Mouse (Mus musculus) myocyte (in vitro differentiated cells): Measurements from ENCODE around the gene Abcc4. TPM values are rescaled to one million over a fixed set of nuclear protein-coding genes. Genes with fewer than 3 reads are reported as not detected.

ENCODE experiments used
- H3K27me3 ChIP-seq: one replicate; pipeline ENCODE4 v1.6.1; 2011; ENCODE audit not compliant: control insufficient read depth, insufficient read depth, insufficient read length
- H3K36me3 ChIP-seq: one replicate; pipeline ENCODE4 v1.6.1; 2011; ENCODE audit not compliant: control insufficient read depth, insufficient read depth
- H3K4me2 ChIP-seq: one replicate; pipeline ENCODE4 v1.6.1; 2011; ENCODE audit warnings: low read depth, control low read depth
- H3K4me3 ChIP-seq: one replicate; pipeline ENCODE4 v1.5.1; 2011; ENCODE audit warnings: mild to moderate bottlenecking, control low read depth, moderate library complexity
- H3K79me2 ChIP-seq: one replicate; pipeline ENCODE4 v1.6.1; 2011; ENCODE audit not compliant: control insufficient read depth, insufficient read depth
- H3ac ChIP-seq: one replicate; pipeline ENCODE4 v1.6.1; 2011; ENCODE audit not compliant: control insufficient read depth, insufficient read length
- CEBPB ChIP-seq: IDR thresholded peaks from 2 replicates; pipeline ENCODE4 v1.6.1; 2011; ENCODE audit warnings: mild to moderate bottlenecking, moderate library complexity; ENCODE audit not compliant: poor library complexity, insufficient read depth, severe bottlenecking
- E2F4 ChIP-seq: IDR thresholded peaks from one replicate; pipeline ENCODE4 v1.6.1; 2011; ENCODE audit warnings: mild to moderate bottlenecking, control low read depth, moderate library complexity; ENCODE audit not compliant: insufficient read depth
- MAX ChIP-seq: IDR thresholded peaks from one replicate; pipeline ENCODE4 v1.6.1; 2011; ENCODE audit warnings: low read depth, mild to moderate bottlenecking, control low read depth
- MYOD1 ChIP-seq, 3 experiments: IDR thresholded peaks; one replicate each; pipeline ENCODE4 v1.6.1; 2011; ENCODE audit warnings: control low read depth in 2 of 3, low read depth in 2 of 3, mild to moderate bottlenecking in 2 of 3, moderate library complexity in 1 of 3; ENCODE audit not compliant: insufficient read length in 2 of 3, control insufficient read depth in 1 of 3
- MYOG ChIP-seq, 3 experiments: IDR thresholded peaks; one replicate each; pipeline ENCODE4 v1.6.1; 2011; ENCODE audit warnings: control low read depth in 2 of 3, low read depth in 2 of 3, mild to moderate bottlenecking in 2 of 3; ENCODE audit not compliant: insufficient read length in 2 of 3, control insufficient read depth in 1 of 3, insufficient read depth in 1 of 3
- POLR2A ChIP-seq: IDR thresholded peaks from one replicate; pipeline ENCODE4 v1.6.1; 2011; ENCODE audit warnings: low read depth, mild to moderate bottlenecking, control low read depth, moderate library complexity; ENCODE audit not compliant: insufficient read length
- POLR2AphosphoS2 ChIP-seq: IDR thresholded peaks from one replicate; pipeline ENCODE4 v1.6.1; 2011; ENCODE audit warnings: low read depth, control low read depth; ENCODE audit not compliant: insufficient read length
- REST ChIP-seq: IDR thresholded peaks from one replicate; pipeline ENCODE4 v1.6.1; 2011; ENCODE audit warnings: mild to moderate bottlenecking, control low read depth, moderate library complexity; ENCODE audit not compliant: insufficient read depth, insufficient read length
- SRF ChIP-seq: IDR thresholded peaks from one replicate; pipeline ENCODE4 v1.6.1; 2011; ENCODE audit warnings: low read depth; ENCODE audit not compliant: control insufficient read depth, insufficient read length
- TCF12 ChIP-seq: IDR thresholded peaks from one replicate; pipeline ENCODE4 v1.6.1; 2011; ENCODE audit warnings: mild to moderate bottlenecking, control low read depth; ENCODE audit not compliant: poor library complexity, insufficient read depth, severe bottlenecking
- TCF3 ChIP-seq: IDR thresholded peaks from one replicate; pipeline ENCODE4 v1.6.1; 2011; ENCODE audit warnings: low read depth, control low read depth; ENCODE audit not compliant: insufficient read length
- USF1 ChIP-seq: IDR thresholded peaks from one replicate; pipeline ENCODE4 v1.6.1; 2011; ENCODE audit warnings: low read depth, mild to moderate bottlenecking, control low read depth, moderate library complexity
- polyA plus RNA-seq: library from polyadenylated mRNA; unstranded; fragments of >200 nt; fragmentation: generic; extraction: Trizol; gene quantifications from one replicate; pipeline ENCODE4 v1.2.1, GENCODE M21; 2012; ENCODE audit warnings: missing spikeins

Gene Abcc4
- polyA plus RNA-seq, 1 experiment, result 6.3 TPM

- H3K79me2 ChIP-seq, result no peaks in the 10 kb centered on the region
- no peaks in the 10 kb centered on the region for H3K27me3 ChIP-seq
- no peak overlapping the region for H3K4me3 ChIP-seq
- H3K4me2 ChIP-seq, result no peak overlapping the region
- H3K36me3 ChIP-seq, result no peaks in the 10 kb centered on the region
- H3ac ChIP-seq, result no peak overlapping the region
- no peak for TF ChIP-seq POLR2AphosphoS2
- peak; percentile 36; the same call in 1 of the 2 replicates for TF ChIP-seq CEBPB
Observed at GRCm38 (mm10) chr14:118716372-118717312, 10.6 kb upstream of the Abcc4 start.

DNA sequence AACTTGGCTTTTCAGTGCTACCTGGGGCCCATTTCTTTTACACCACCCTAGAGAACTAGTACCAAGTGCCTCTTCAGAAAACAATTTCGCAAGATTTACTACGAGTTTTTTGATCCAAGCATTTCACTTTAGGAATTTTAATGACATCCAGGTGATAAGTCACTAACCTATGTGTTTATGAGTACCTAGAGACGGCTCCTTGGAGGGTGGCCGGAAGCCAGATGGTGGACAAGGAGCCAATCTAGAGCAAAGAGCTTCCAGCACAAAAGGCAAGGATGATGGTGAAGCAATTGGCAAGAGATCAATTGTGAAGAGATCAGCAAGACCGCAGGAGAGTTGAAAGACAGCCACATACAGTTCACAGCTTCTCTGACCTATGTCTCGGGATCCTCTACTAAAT lies 8.7 kb upstream of the Abcc4 start:
- TF ChIP-seq CEBPB (no peak), MYOG (IDR thresholded peaks at IDR 0.05; ENCODE audit: control insufficient read depth in 1 of 3, insufficient read depth in 1 of 3, insufficient read length in 2 of 3, low read depth in 2 of 3) (no peak), POLR2AphosphoS2 (no peak)
- Histone ChIP-seq H3K79me2 (no peaks in the 10 kb centered on the region), H3K4me2 (no peak overlapping the region), H3ac (no peak overlapping the region), H3K27me3 (no peaks in the 10 kb centered on the region), H3K36me3 (no peaks in the 10 kb centered on the region), H3K4me3 (no peak overlapping the region)

DNA sequence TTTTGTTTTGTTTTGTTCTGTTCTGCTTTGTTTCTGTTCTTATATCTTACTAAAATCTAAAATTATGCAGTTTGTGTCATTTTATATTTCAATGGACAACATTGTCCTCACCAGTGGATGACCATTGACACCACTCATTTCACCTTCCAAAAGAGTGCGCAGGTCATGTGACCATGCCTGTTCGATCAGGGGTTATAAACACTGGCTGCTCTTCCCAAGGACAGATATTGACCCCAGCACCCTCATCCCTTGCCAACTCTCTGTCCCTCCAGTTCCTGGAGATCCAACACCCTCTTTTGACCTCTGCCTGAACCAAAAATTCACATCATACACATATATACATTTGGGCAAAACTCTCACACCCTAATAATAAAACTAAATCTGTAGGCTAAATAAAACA lies 8.3 kb upstream of the Abcc4 start:
- Histone ChIP-seq H3K36me3 (no peaks in the 10 kb centered on the region), H3K27me3 (no peaks in the 10 kb centered on the region), H3ac (no peak overlapping the region), H3K4me3 (no peak overlapping the region), H3K4me2 (no peak overlapping the region), H3K79me2 (no peaks in the 10 kb centered on the region)
- TF ChIP-seq CEBPB (no peak), MAX (no peak), POLR2AphosphoS2 (no peak), SRF (no peak), USF1 (no peak), TCF3 (no peak), MYOG (IDR thresholded peaks at IDR 0.05; ENCODE audit: control insufficient read depth in 1 of 3, insufficient read depth in 1 of 3, insufficient read length in 2 of 3, low read depth in 2 of 3) (no peak), E2F4 (no peak), MYOD1 (IDR thresholded peaks at IDR 0.05; ENCODE audit: control insufficient read depth in 1 of 3, insufficient read length in 2 of 3, low read depth in 2 of 3) (no peak), REST (no peak), TCF12 (no peak)

- Histone ChIP-seq H3K27me3 (no peaks in the 10 kb centered on the region), H3K4me3 (peak overlapping the region; percentile 8), H3ac (no peak overlapping the region), H3K36me3 (no peaks in the 10 kb centered on the region), H3K4me2 (peak overlapping the region; percentile 68), H3K79me2 (no peaks in the 10 kb centered on the region)
- no peak for TF ChIP-seq E2F4
- TF ChIP-seq MAX, result no peak
- TF ChIP-seq TCF12, result no peak
- TF ChIP-seq SRF, result no peak
- TF ChIP-seq MYOG (IDR thresholded peaks at IDR 0.05; ENCODE audit: control insufficient read depth in 1 of 3, insufficient read depth in 1 of 3, insufficient read length in 2 of 3, low read depth in 2 of 3), result no peak
- no peak for TF ChIP-seq CEBPB
- no peak for TF ChIP-seq REST
- no peak for TF ChIP-seq USF1
- no peak for TF ChIP-seq MYOD1 (IDR thresholded peaks at IDR 0.05; ENCODE audit: control insufficient read depth in 1 of 3, insufficient read length in 2 of 3, low read depth in 2 of 3)
- TF ChIP-seq POLR2A, result no peak
Observed at GRCm38 (mm10) chr14:118713869-118714268, 7.8 kb upstream of the Abcc4 start.

- Histone ChIP-seq H3K4me3 (peak overlapping the region; percentile 8), H3K36me3 (no peaks in the 10 kb centered on the region), H3K27me3 (no peaks in the 10 kb centered on the region), H3K4me2 (peak overlapping the region; percentile 68), H3K79me2 (no peaks in the 10 kb centered on the region), H3ac (no peak overlapping the region)
- TF ChIP-seq MYOG (IDR thresholded peaks at IDR 0.05; ENCODE audit: control insufficient read depth in 1 of 3, insufficient read depth in 1 of 3, insufficient read length in 2 of 3, low read depth in 2 of 3), result no peak
- no peak for TF ChIP-seq POLR2A
- no peak for TF ChIP-seq REST
- TF ChIP-seq TCF12, result no peak
- no peak for TF ChIP-seq POLR2AphosphoS2
- TF ChIP-seq MYOD1 (IDR thresholded peaks at IDR 0.05; ENCODE audit: control insufficient read depth in 1 of 3, insufficient read length in 2 of 3, low read depth in 2 of 3), result no peak
- TF ChIP-seq SRF, result no peak
- no peak for TF ChIP-seq CEBPB
- TF ChIP-seq USF1, result no peak
- no peak for TF ChIP-seq E2F4
- no peak for TF ChIP-seq MAX
- no peak for TF ChIP-seq TCF3
Observed at GRCm38 (mm10) chr14:118713408-118713807, 7.4 kb upstream of the Abcc4 start.
